Mouse (Mus musculus) cerebellum, adult 11-12 months (tissue): ENCODE measurements around the gene Cxcr5.
"Not testable (repeated sequence)": the region's sequence is repeated elsewhere in the genome, so short reads cannot be mapped to it uniquely, and the experiment has no call there.

ENCODE experiments used
- DNase-seq: peaks from one replicate; pipeline ENCODE4 v3.0.0; 2022

Gene Cxcr5

GRCm38 (mm10) chr9:44587262-44588160, 25.8 kb upstream of the Cxcr5 start:
- DNase-seq = no peak

- DNase-seq = no peak
Observed at GRCm38 (mm10) chr9:44586640-44587261, 25.1 kb upstream of the Cxcr5 start.

GRCm38 (mm10) chr9:44582390-44582789, 20.7 kb upstream of the Cxcr5 start:
- no peak for DNase-seq

GRCm38 (mm10) chr9:44581423-44581822, 19.7 kb upstream of the Cxcr5 start:
- DNase-seq = no peak

GRCm38 (mm10) chr9:44580085-44580484, 18.4 kb upstream of the Cxcr5 start:
- DNase-seq = no peak

GRCm38 (mm10) chr9:44579392-44579791, 17.7 kb upstream of the Cxcr5 start:
- DNase-seq = no peak

GRCm38 (mm10) chr9:44576046-44576445, 14.4 kb upstream of the Cxcr5 start:
- DNase-seq = not testable (repeated sequence)

- no peak for DNase-seq
Observed at GRCm38 (mm10) chr9:44575095-44575494, 13.4 kb upstream of the Cxcr5 start.

GRCm38 (mm10) chr9:44573306-44573705, 11.6 kb upstream of the Cxcr5 start:
- no peak for DNase-seq

- no peak for DNase-seq
Observed at GRCm38 (mm10) chr9:44570939-44571382, 9.3 kb upstream of the Cxcr5 start.

GRCm38 (mm10) chr9:44568083-44568455, 6.4 kb upstream of the Cxcr5 start:
- no peak for DNase-seq

GRCm38 (mm10) chr9:44567338-44568082, 5.8 kb upstream of the Cxcr5 start:
- peak; percentile 69 for DNase-seq

- no peak for DNase-seq
Observed at GRCm38 (mm10) chr9:44565367-44565766, 3.7 kb upstream of the Cxcr5 start.

GRCm38 (mm10) chr9:44562936-44563335, 1.3 kb upstream of the Cxcr5 start:
- no peak for DNase-seq

GRCm38 (mm10) chr9:44552161-44552560, 9.5 kb downstream of the Cxcr5 start:
- DNase-seq = no peak

- DNase-seq = no peak
Observed at GRCm38 (mm10) chr9:44551138-44551537, 10.5 kb downstream of the Cxcr5 start.

- no peak for DNase-seq
Observed at GRCm38 (mm10) chr9:44548412-44549152, 13.1 kb downstream of the Cxcr5 start.

- DNase-seq = no peak
Observed at GRCm38 (mm10) chr9:44544986-44545385, 16.7 kb downstream of the Cxcr5 start.

- no peak for DNase-seq
Observed at GRCm38 (mm10) chr9:44542364-44542763, 19.3 kb downstream of the Cxcr5 start.

- DNase-seq = no peak
Observed at GRCm38 (mm10) chr9:44540676-44541075, 21.0 kb downstream of the Cxcr5 start.

- DNase-seq = no peak
Observed at GRCm38 (mm10) chr9:44539816-44540421, 21.8 kb downstream of the Cxcr5 start.

- DNase-seq = no peak
Observed at GRCm38 (mm10) chr9:44537625-44538301, 23.9 kb downstream of the Cxcr5 start.
